Comparison of ENCODE assay signal across 11 mouse cellular contexts in genomic region chr16:64166676-64167407, GRCm38 (mm10).
DNase-seq lines count a peak whose midpoint lies in the region; ATAC-seq lines count a peak whose summit lies in the region.
"Had no signal": no experiment of that assay in that cellular context is flagged by ENCODE, and none has a peak within 500 bp of the region (broad histone marks: within the 10 kb centered on the region; RNA-seq: fewer than 3 reads in every experiment).

No protein-coding gene starts in this region.

- no peak overlapping the region for H3K4me3 ChIP-seq in stomach, embryonic 16.5 days (replicated peaks; ENCODE audit: low read length)
- H3K4me3 ChIP-seq: embryonic facial prominence, embryonic 12.5 days; heart, adult 2 months; limb, embryonic 15.5 days had no signal

- DNase-seq in cerebellum, postnatal 14 days = peak; percentile 10 to 42
- no peak for DNase-seq in cerebellum, adult 11-12 months
- DNase-seq in kidney, postnatal 4 days = peak; percentile 2 to 3
- no peak for DNase-seq in kidney, adult 8-10 months
- peak; percentile 18 to 23 for DNase-seq in right cerebral cortex, postnatal 10 days (ENCODE audit: low spot score in 2 of 2)
- DNase-seq in right cerebral cortex, adult 18-20 months = no peak

- H3K4me1 ChIP-seq in stomach, embryonic 16.5 days (ENCODE audit: control insufficient read depth, insufficient read depth, low read length) = peaks cover 2% of the 10 kb centered on the region; the same call in 1 of the 2 replicates
- H3K4me1 ChIP-seq: embryonic facial prominence, embryonic 12.5 days; limb, embryonic 15.5 days had no signal

- H3K9me3 ChIP-seq in stomach, embryonic 16.5 days (replicated peaks; ENCODE audit: control insufficient read depth, low read length) = no peaks in the 10 kb centered on the region
- H3K9me3 ChIP-seq: embryonic facial prominence, embryonic 12.5 days; limb, embryonic 15.5 days had no signal

- 0 out of 2 replicates have a peak overlapping the region, but pooled peaks have one; percentile 17 for H3K4me2 ChIP-seq in stomach, embryonic 16.5 days (ENCODE audit: low read depth, low read length)
- H3K4me2 ChIP-seq: embryonic facial prominence, embryonic 12.5 days; limb, embryonic 15.5 days had no signal

- H3K36me3 ChIP-seq in stomach, embryonic 16.5 days (ENCODE audit: control insufficient read depth, insufficient read depth, low read length) = no peaks in the 10 kb centered on the region
- H3K36me3 ChIP-seq: embryonic facial prominence, embryonic 12.5 days; limb, embryonic 15.5 days had no signal

- WGBS in stomach, embryonic 16.5 days = 28% methylated on average over 8 of the region's 8 CpGs

- ATAC-seq in stomach, embryonic 16.5 days (ENCODE audit: insufficient read depth, low FRiP score) = no peak; the same call in 1 of the 2 replicates
- no peak for ATAC-seq in inflammation-experienced regulatory T-cells, adult 6 months

- peak overlapping the region; percentile 25; the same call in 1 of the 2 replicates for H3K27ac ChIP-seq in stomach, embryonic 16.5 days (ENCODE audit: low read length)
- H3K27ac ChIP-seq: embryonic facial prominence, embryonic 12.5 days; heart, adult 2 months; limb, embryonic 15.5 days had no signal

- no peaks in the 10 kb centered on the region for H3K27me3 ChIP-seq in stomach, embryonic 16.5 days (ENCODE audit: control insufficient read depth, insufficient read depth, low read length)
- H3K27me3 ChIP-seq: embryonic facial prominence, embryonic 12.5 days; limb, embryonic 15.5 days had no signal

- no peak overlapping the region for H3K9ac ChIP-seq in stomach, embryonic 16.5 days (ENCODE audit: low read length)
- H3K9ac ChIP-seq: embryonic facial prominence, embryonic 12.5 days; limb, embryonic 15.5 days had no signal

Comparison
In these comparisons a context has a peak if more than half of its experiments do, and no peak if none do; other contexts are left out.
1. DNase-seq: peak in cerebellum, postnatal 14 days (2 of 2), kidney, postnatal 4 days (2 of 2) and right cerebral cortex, postnatal 10 days (2 of 2); none in cerebellum, adult 11-12 months (single experiment), kidney, adult 8-10 months (0 of 2) and right cerebral cortex, adult 18-20 months (single experiment).